Mouse (Mus musculus) spleen, adult 10 weeks (tissue): Measurements from ENCODE around the gene Lipt1. TPM values are rescaled to one million over a fixed set of nuclear protein-coding genes. Genes with fewer than 3 reads are reported as not detected.

Experiments used
- polyA plus RNA-seq: library from polyadenylated mRNA; stranded (reverse); fragments of 350-450 nt; fragmentation: Illumina TruSeq; extraction: RNeasy Lipid Tissue Mini Kit (QIAGEN cat#74804); gene quantifications from one replicate; pipeline ENCODE4 v1.2.3, GENCODE M21; 2015; ENCODE audit warnings: low replicate concordance; ENCODE audit not compliant: insufficient read depth

The Lipt1 gene
- polyA plus RNA-seq: 4.3 TPM

GRCm38 (mm10) chr1:37871704-37872103 lies at the start of gene Lipt1:
TSS of gene Lipt1 (plus strand) at chr1:37871738.

DNA sequence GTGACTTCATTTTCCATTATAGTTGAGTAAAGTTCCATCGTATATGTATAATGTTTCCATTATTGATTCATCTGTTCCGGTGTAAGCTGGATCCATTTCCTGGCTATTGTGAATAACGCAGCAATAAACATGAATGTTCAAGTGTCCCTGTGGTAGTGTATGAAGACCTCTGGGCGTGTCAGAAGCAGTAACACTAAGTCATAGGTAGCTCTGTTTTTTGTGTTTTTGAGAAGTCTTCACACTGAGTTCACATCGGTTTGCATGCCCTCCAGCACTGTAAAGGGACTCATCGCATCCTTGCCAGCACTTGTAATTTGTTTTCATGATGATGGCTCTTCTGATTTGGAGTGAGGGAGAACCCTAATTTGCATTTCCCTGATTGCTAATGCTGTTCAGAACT lies 5.3 kb upstream of the Lipt1 start, which contains the start of gene Tsga10:
Tsga10 (minus strand) TSS at position 144 of the 400 bp plus-strand sequence.

DNA sequence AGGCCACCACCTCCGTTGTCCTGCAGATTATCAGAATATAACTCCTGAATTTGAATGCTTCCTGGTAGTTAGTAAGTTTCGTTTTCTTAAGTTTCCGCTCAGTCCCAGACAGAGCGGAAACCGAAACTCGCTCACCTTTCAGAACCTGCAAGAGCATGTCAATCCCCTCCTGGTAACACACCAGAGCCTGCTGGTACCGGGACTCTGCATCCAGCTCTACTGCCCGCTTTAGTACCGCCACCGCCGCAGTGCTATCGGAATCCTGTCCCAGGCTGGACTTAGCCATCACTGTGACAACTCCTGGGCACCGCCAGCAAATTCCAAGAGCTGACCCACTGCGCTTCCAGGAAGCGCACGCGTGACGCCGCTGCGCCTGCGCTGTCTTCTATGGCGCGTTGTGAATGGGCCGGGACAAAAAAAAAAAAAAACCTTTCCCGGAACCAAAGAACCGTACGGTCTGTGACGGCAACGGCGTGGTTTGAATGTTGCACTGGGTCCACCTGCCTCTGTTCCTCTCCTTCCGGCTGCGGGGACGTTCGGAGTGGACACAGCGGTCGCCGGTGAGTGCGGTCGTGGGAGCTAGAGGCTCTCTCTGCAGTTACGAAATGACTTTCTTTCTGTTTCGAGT lies 18.6 kb downstream of the Lipt1 start, which contains the start of the genes Mitd1 and Mrpl30:
Mitd1 (minus strand) TSS at position 387 of the 628 bp plus-strand sequence.
Mrpl30 (plus strand) TSS at position 453 of the 628 bp plus-strand sequence.

GRCm38 (mm10) chr1:37916393-37916792 lies 44.9 kb downstream of the Lipt1 start, which contains the start of gene Lyg2:
TSS of gene Lyg2 (minus strand) at chr1:37916493.

Other genes with a start within 250 kb of the Lipt1 start
- gene 2010300C02Rik, start 151.7 kb upstream of the Lipt1 start, polyA plus RNA-seq: 0.39 TPM
- gene Tsga10, start 5.3 kb upstream of the Lipt1 start, polyA plus RNA-seq: 10.7 TPM
- gene Mitd1, start 18.7 kb downstream of the Lipt1 start, polyA plus RNA-seq: 70.4 TPM
- gene Mrpl30, start 18.7 kb downstream of the Lipt1 start, polyA plus RNA-seq: 183 TPM
- not detected for gene Lyg2, start 44.8 kb downstream of the Lipt1 start, polyA plus RNA-seq
- not detected for gene Lyg1, start 86.0 kb downstream of the Lipt1 start, polyA plus RNA-seq
- 86.9 TPM for gene Txndc9, start 126.2 kb downstream of the Lipt1 start, polyA plus RNA-seq
- 83.3 TPM for gene Eif5b, start 126.3 kb downstream of the Lipt1 start, polyA plus RNA-seq